ENCODE assay signal across 8 mouse cellular contexts in genomic region chr14:24793375-24794285, GRCm38 (mm10).
A peak's percentile ranks its signal among the peaks of the same experiment; 100 is the strongest.
DNase-seq lines count a peak whose midpoint lies in the region; ATAC-seq and TF ChIP-seq lines count a peak whose summit lies in the region.

No protein-coding gene starts in this region.

- H3K27me3 ChIP-seq in limb, embryonic 13.5 days: no peaks in the 10 kb centered on the region
- H3K27me3 ChIP-seq in stomach, embryonic 16.5 days (ENCODE audit: control insufficient read depth, insufficient read depth, low read length): no peaks in the 10 kb centered on the region
- H3K27me3 ChIP-seq in liver, embryonic 12.5 days (replicated peaks): no peaks in the 10 kb centered on the region

- no peaks in the 10 kb centered on the region; the same call in 1 of the 2 replicates for H3K9me3 ChIP-seq in limb, embryonic 13.5 days
- H3K9me3 ChIP-seq in stomach, embryonic 16.5 days (replicated peaks; ENCODE audit: control insufficient read depth, low read length): no peaks in the 10 kb centered on the region
- H3K9me3 ChIP-seq in liver, embryonic 12.5 days (replicated peaks): no peaks in the 10 kb centered on the region

- ATAC-seq in limb, embryonic 13.5 days (ENCODE audit: low FRiP score, low read depth): peak; percentile 71
- ATAC-seq in stomach, embryonic 16.5 days (ENCODE audit: insufficient read depth, low FRiP score): peak; percentile 75
- ATAC-seq in liver, embryonic 12.5 days: no peak

- no peak overlapping the region for H3K9ac ChIP-seq in limb, embryonic 13.5 days
- peak overlapping the region; percentile 4; the same call in 1 of the 2 replicates for H3K9ac ChIP-seq in stomach, embryonic 16.5 days (ENCODE audit: low read length)
- H3K9ac ChIP-seq in liver, embryonic 12.5 days: no peak overlapping the region

- no peak overlapping the region for H3K4me3 ChIP-seq in layer of hippocampus, adult 2 months
- H3K4me3 ChIP-seq in limb, embryonic 13.5 days: no peak overlapping the region
- H3K4me3 ChIP-seq in stomach, embryonic 16.5 days (replicated peaks; ENCODE audit: low read length): no peak overlapping the region
- no peak overlapping the region for H3K4me3 ChIP-seq in liver, embryonic 12.5 days

- H3K4me1 ChIP-seq in limb, embryonic 13.5 days: peaks cover 26% of the 10 kb centered on the region
- 0 out of 2 replicates have a peak, but pooled peaks cover 7% of the 10 kb centered on the region for H3K4me1 ChIP-seq in stomach, embryonic 16.5 days (ENCODE audit: control insufficient read depth, insufficient read depth, low read length)
- no peaks in the 10 kb centered on the region for H3K4me1 ChIP-seq in liver, embryonic 12.5 days

- no peak overlapping the region for H3K4me2 ChIP-seq in limb, embryonic 13.5 days (replicated peaks)
- H3K4me2 ChIP-seq in stomach, embryonic 16.5 days (ENCODE audit: low read depth, low read length): no peak overlapping the region
- no peak overlapping the region for H3K4me2 ChIP-seq in liver, embryonic 12.5 days

- peak in 1 of 2 experiments; percentile 29 for DNase-seq in layer of hippocampus, adult 2 months (ENCODE audit: low spot score in 2 of 2)
- DNase-seq in layer of hippocampus, adult 9-11 months: no peak
- DNase-seq in cerebellum, adult 11 months: peak; percentile 85
- DNase-seq in gastrocnemius, adult 8-10 months (ENCODE audit: low spot score in 2 of 2): peak; percentile 72 to 75
- no peak for DNase-seq in frontal cortex, postnatal 14 days (ENCODE audit: low spot score in 2 of 2)

- H3K27ac ChIP-seq in layer of hippocampus, adult 2 months: peak overlapping the region; percentile 60
- peak overlapping the region; percentile 85 for H3K27ac ChIP-seq in limb, embryonic 13.5 days
- H3K27ac ChIP-seq in stomach, embryonic 16.5 days (ENCODE audit: low read length): peak overlapping the region; percentile 72
- H3K27ac ChIP-seq in liver, embryonic 12.5 days: no peak overlapping the region

- TF ChIP-seq CTCF in layer of hippocampus, adult 2 months (conservative IDR thresholded peaks at IDR 0.05): no peak

- WGBS in limb, embryonic 13.5 days: 35% methylated on average over 10 of the region's 10 CpGs
- 43% methylated on average over 10 of the region's 10 CpGs for WGBS in stomach, embryonic 16.5 days
- WGBS in liver, embryonic 12.5 days (ENCODE audit: insufficient replicate concordance): 49% methylated on average over 10 of the region's 10 CpGs

- H3K36me3 ChIP-seq in limb, embryonic 13.5 days: no peaks in the 10 kb centered on the region
- H3K36me3 ChIP-seq in stomach, embryonic 16.5 days (ENCODE audit: control insufficient read depth, insufficient read depth, low read length): no peaks in the 10 kb centered on the region
- H3K36me3 ChIP-seq in liver, embryonic 12.5 days: no peaks in the 10 kb centered on the region

Comparison
In these comparisons a context has a peak if more than half of its experiments do, and no peak if none do; other contexts are left out.
1. DNase-seq: peak in cerebellum, adult 11 months (single experiment) and gastrocnemius, adult 8-10 months (2 of 2); none in layer of hippocampus, adult 9-11 months (single experiment) and frontal cortex, postnatal 14 days (0 of 2).